Mouse (Mus musculus): ENCODE measurements around the gene Polr1a. TPM values are rescaled to one million over a fixed set of nuclear protein-coding genes. Genes with fewer than 3 reads are reported as not detected.

The Polr1a gene
- polyA plus RNA-seq, 1 experiment: 15.9 TPM

- TF ChIP-seq POLR2A (IDR thresholded peaks at IDR 0.05; ENCODE audit: control insufficient read depth, low read depth, low read length): no peak
- TF ChIP-seq CTCF (IDR thresholded peaks at IDR 0.05; ENCODE audit: control insufficient read depth, insufficient read depth, insufficient replicate concordance, low read depth, low read length): no peak
- H3K4me1 ChIP-seq (ENCODE audit: control insufficient read depth, insufficient read depth, low read length): peaks cover 4% of the 10 kb centered on the region
- H3K4me3 ChIP-seq (ENCODE audit: control insufficient read depth, low read depth, low read length): no peak overlapping the region
- no peak overlapping the region for H3K27ac ChIP-seq (ENCODE audit: control insufficient read depth, insufficient read depth, low read depth, low read length)
- no peaks in the 10 kb centered on the region for H3K27me3 ChIP-seq (ENCODE audit: control insufficient read depth, insufficient read depth, low read length)
- H3K36me3 ChIP-seq (ENCODE audit: control insufficient read depth, insufficient read depth, low read length): peaks cover 5% of the 10 kb centered on the region; the same call in 1 of the 2 replicates
These were observed 21.2 kb downstream of the Polr1a start for GRCm38 (mm10) chr6:71930053-71930452.

DNA sequence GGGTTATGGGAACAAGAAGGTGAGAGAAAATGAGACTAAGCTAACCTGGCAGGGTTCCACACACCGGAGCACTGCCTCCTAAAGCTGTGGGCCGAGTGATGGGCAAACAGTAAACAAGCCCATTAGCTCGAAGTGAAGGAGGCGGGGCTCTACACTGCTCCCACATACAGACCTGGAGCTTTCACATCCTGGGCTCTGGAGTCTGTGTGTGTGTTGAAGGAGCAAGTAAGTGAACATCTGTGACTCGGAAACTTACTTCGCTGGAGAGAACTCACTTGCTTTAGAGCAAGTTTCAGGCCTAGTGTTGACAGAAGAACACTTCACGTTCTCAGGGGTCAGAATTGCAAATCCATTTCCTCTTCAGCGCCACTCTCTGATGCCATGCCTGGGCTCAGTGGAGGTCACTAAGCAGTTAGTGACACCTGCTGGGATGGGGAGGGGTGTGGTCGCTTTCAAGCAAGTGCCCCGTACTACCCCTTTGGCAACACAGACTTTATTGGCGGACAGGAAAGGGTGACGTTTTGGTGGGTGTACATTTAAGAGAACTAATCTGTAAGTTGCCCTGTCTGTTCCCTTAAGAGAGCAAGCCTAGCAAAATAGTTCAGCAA is 22.1 kb downstream of the Polr1a start:
- no peak overlapping the region for H3K4me3 ChIP-seq (ENCODE audit: control insufficient read depth, low read depth, low read length)
- no peaks in the 10 kb centered on the region for H3K27me3 ChIP-seq (ENCODE audit: control insufficient read depth, insufficient read depth, low read length)
- H3K36me3 ChIP-seq (ENCODE audit: control insufficient read depth, insufficient read depth, low read length): peaks cover 5% of the 10 kb centered on the region; the same call in 1 of the 2 replicates
- TF ChIP-seq POLR2A (IDR thresholded peaks at IDR 0.05; ENCODE audit: control insufficient read depth, low read depth, low read length) (no peak), CTCF (IDR thresholded peaks at IDR 0.05; ENCODE audit: control insufficient read depth, insufficient read depth, insufficient replicate concordance, low read depth, low read length) (no peak)
- H3K4me1 ChIP-seq (ENCODE audit: control insufficient read depth, insufficient read depth, low read length): peaks cover 4% of the 10 kb centered on the region
- no peak overlapping the region for H3K27ac ChIP-seq (ENCODE audit: control insufficient read depth, insufficient read depth, low read depth, low read length)

GRCm38 (mm10) chr6:71932347-71932746 is 23.5 kb downstream of the Polr1a start:
- no peak overlapping the region for H3K4me3 ChIP-seq (ENCODE audit: control insufficient read depth, low read depth, low read length)
- no peak overlapping the region for H3K27ac ChIP-seq (ENCODE audit: control insufficient read depth, insufficient read depth, low read depth, low read length)
- peaks cover 8% of the 10 kb centered on the region for H3K4me1 ChIP-seq (ENCODE audit: control insufficient read depth, insufficient read depth, low read length)
- H3K36me3 ChIP-seq (ENCODE audit: control insufficient read depth, insufficient read depth, low read length): peaks cover 5% of the 10 kb centered on the region; the same call in 1 of the 2 replicates
- H3K27me3 ChIP-seq (ENCODE audit: control insufficient read depth, insufficient read depth, low read length): no peaks in the 10 kb centered on the region
- TF ChIP-seq POLR2A (IDR thresholded peaks at IDR 0.05; ENCODE audit: control insufficient read depth, low read depth, low read length) (no peak), CTCF (IDR thresholded peaks at IDR 0.05; ENCODE audit: control insufficient read depth, insufficient read depth, insufficient replicate concordance, low read depth, low read length) (no peak)

- H3K4me1 ChIP-seq (ENCODE audit: control insufficient read depth, insufficient read depth, low read length): peaks cover 8% of the 10 kb centered on the region
- H3K27ac ChIP-seq (ENCODE audit: control insufficient read depth, insufficient read depth, low read depth, low read length): peak overlapping the region; percentile 69; the same call in 1 of the 2 replicates
- TF ChIP-seq CTCF (IDR thresholded peaks at IDR 0.05; ENCODE audit: control insufficient read depth, insufficient read depth, insufficient replicate concordance, low read depth, low read length) (no peak), POLR2A (IDR thresholded peaks at IDR 0.05; ENCODE audit: control insufficient read depth, low read depth, low read length) (no peak)
- peaks cover 2% of the 10 kb centered on the region; the same call in 1 of the 2 replicates for H3K36me3 ChIP-seq (ENCODE audit: control insufficient read depth, insufficient read depth, low read length)
- H3K4me3 ChIP-seq (ENCODE audit: control insufficient read depth, low read depth, low read length): no peak overlapping the region
- no peaks in the 10 kb centered on the region for H3K27me3 ChIP-seq (ENCODE audit: control insufficient read depth, insufficient read depth, low read length)
These were observed 25.3 kb downstream of the Polr1a start for GRCm38 (mm10) chr6:71934081-71934556.

- no peak overlapping the region for H3K4me3 ChIP-seq (ENCODE audit: control insufficient read depth, low read depth, low read length)
- TF ChIP-seq CTCF (IDR thresholded peaks at IDR 0.05; ENCODE audit: control insufficient read depth, insufficient read depth, insufficient replicate concordance, low read depth, low read length) (no peak), POLR2A (IDR thresholded peaks at IDR 0.05; ENCODE audit: control insufficient read depth, low read depth, low read length) (no peak)
- peaks cover 2% of the 10 kb centered on the region; the same call in 1 of the 2 replicates for H3K36me3 ChIP-seq (ENCODE audit: control insufficient read depth, insufficient read depth, low read length)
- no peaks in the 10 kb centered on the region for H3K27me3 ChIP-seq (ENCODE audit: control insufficient read depth, insufficient read depth, low read length)
- peaks cover 8% of the 10 kb centered on the region for H3K4me1 ChIP-seq (ENCODE audit: control insufficient read depth, insufficient read depth, low read length)
- H3K27ac ChIP-seq (ENCODE audit: control insufficient read depth, insufficient read depth, low read depth, low read length): peak overlapping the region; percentile 34; the same call in 1 of the 2 replicates
These were observed 26.9 kb downstream of the Polr1a start for GRCm38 (mm10) chr6:71935737-71936136.

GRCm38 (mm10) chr6:71940912-71941311 is 32.1 kb downstream of the Polr1a start:
- no peak overlapping the region for H3K27ac ChIP-seq (ENCODE audit: control insufficient read depth, insufficient read depth, low read depth, low read length)
- H3K4me1 ChIP-seq (ENCODE audit: control insufficient read depth, insufficient read depth, low read length): peaks cover 5% of the 10 kb centered on the region; the same call in 1 of the 2 replicates
- TF ChIP-seq POLR2A (IDR thresholded peaks at IDR 0.05; ENCODE audit: control insufficient read depth, low read depth, low read length) (no peak), CTCF (IDR thresholded peaks at IDR 0.05; ENCODE audit: control insufficient read depth, insufficient read depth, insufficient replicate concordance, low read depth, low read length) (no peak)
- no peaks in the 10 kb centered on the region for H3K27me3 ChIP-seq (ENCODE audit: control insufficient read depth, insufficient read depth, low read length)
- peaks cover 2% of the 10 kb centered on the region; the same call in 1 of the 2 replicates for H3K36me3 ChIP-seq (ENCODE audit: control insufficient read depth, insufficient read depth, low read length)
- H3K4me3 ChIP-seq (ENCODE audit: control insufficient read depth, low read depth, low read length): no peak overlapping the region

DNA sequence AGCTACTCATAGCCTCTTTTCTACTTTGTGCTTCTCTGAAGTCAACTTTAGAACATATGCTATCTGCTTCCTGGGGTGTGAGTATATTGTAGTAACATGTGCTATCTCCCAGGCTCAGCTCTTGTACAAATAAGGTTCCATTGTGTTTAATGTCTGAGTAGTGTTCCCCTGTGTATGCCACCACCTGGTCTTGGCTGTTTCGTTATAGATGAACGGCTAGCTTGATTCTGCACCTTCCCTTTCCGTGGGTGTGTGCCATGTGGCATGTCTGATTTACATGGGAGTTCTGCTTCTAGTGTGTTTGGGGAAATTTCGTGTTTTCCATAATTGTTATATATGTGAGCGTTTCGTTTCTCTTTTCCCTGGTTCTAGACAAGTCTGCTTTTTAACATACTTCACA is 36.2 kb downstream of the Polr1a start:
- H3K4me1 ChIP-seq (ENCODE audit: control insufficient read depth, insufficient read depth, low read length): no peaks in the 10 kb centered on the region
- no peak overlapping the region for H3K4me3 ChIP-seq (ENCODE audit: control insufficient read depth, low read depth, low read length)
- no peak overlapping the region for H3K27ac ChIP-seq (ENCODE audit: control insufficient read depth, insufficient read depth, low read depth, low read length)
- H3K27me3 ChIP-seq (ENCODE audit: control insufficient read depth, insufficient read depth, low read length): no peaks in the 10 kb centered on the region
- H3K36me3 ChIP-seq (ENCODE audit: control insufficient read depth, insufficient read depth, low read length): peaks cover 2% of the 10 kb centered on the region; the same call in 1 of the 2 replicates
- TF ChIP-seq CTCF (IDR thresholded peaks at IDR 0.05; ENCODE audit: control insufficient read depth, insufficient read depth, insufficient replicate concordance, low read depth, low read length): no peak
- TF ChIP-seq POLR2A (IDR thresholded peaks at IDR 0.05; ENCODE audit: control insufficient read depth, low read depth, low read length): no peak
